Mouse (Mus musculus) testis, adult 2 months (tissue): ENCODE data around the gene Nlrc5.

Experiments
- CTCF ChIP-seq: fragments of 200-500 bp; IDR thresholded peaks from 2 replicates; pipeline ENCODE4 v1.5.1; 2012; ENCODE audit warnings: low read depth, mild to moderate bottlenecking, inconsistent platforms, low read length, moderate library complexity; ENCODE audit not compliant: control insufficient read depth, insufficient read depth, insufficient replicate concordance
- POLR2A ChIP-seq: fragments of 200-500 bp; IDR thresholded peaks from 2 replicates; pipeline ENCODE4 v1.6.1; 2012; ENCODE audit warnings: low read depth, mild to moderate bottlenecking, inconsistent platforms, low read length, moderate library complexity; ENCODE audit not compliant: control insufficient read depth

DNA sequence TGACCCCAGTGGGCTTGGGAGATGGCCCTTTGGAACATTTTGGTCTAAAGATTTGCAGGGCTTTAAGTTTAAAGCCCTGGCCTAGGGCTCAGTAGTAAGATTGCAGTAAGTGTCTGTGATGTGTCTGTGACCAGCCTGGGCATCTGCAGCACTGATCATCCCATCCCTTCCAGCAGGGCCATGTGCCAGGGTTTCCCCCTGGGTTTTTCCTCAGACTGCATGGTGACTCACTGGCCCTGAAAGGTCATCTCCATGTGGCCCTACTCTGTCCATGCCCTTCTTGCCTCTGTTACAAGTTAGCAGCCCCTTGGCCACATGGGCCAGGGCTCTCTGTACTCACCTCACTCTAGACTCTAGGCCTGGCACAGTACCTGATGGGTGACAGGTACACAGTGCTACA, 130.3 kb downstream of the Nlrc5 start:
- no peak for TF ChIP-seq CTCF
- no peak for TF ChIP-seq POLR2A
